ENCODE assay signal across 9 mouse cellular contexts in genomic region chr13:51313129-51313850, GRCm38 (mm10).
A peak's percentile ranks its signal among the peaks of the same experiment; 100 is the strongest.
DNase-seq lines count a peak whose midpoint lies in the region; ATAC-seq and TF ChIP-seq lines count a peak whose summit lies in the region.
"Had no signal": no experiment of that assay in that cellular context is flagged by ENCODE, and none has a peak within 500 bp of the region (broad histone marks: within the 10 kb centered on the region; RNA-seq: fewer than 3 reads in every experiment).

No protein-coding gene starts in this region.

- H3K9me3 ChIP-seq in forebrain, embryonic 10.5 days = peaks cover 9% of the 10 kb centered on the region
- no peaks in the 10 kb centered on the region for H3K9me3 ChIP-seq in forebrain, embryonic 13.5 days (replicated peaks)
- H3K9me3 ChIP-seq: liver, embryonic 13.5 days had no signal

- H3K27ac ChIP-seq in forebrain, embryonic 10.5 days = peak overlapping the region; percentile 88
- no peak overlapping the region; the same call in 1 of the 2 replicates for H3K27ac ChIP-seq in forebrain, embryonic 13.5 days
- H3K27ac ChIP-seq in kidney, adult 2 months (ENCODE audit: insufficient read depth, low read depth, low read length) = peak overlapping the region; percentile 82
- H3K27ac ChIP-seq: liver, embryonic 13.5 days had no signal

- no peak for DNase-seq in forebrain, embryonic 10.5 days (ENCODE audit: extremely low spot score, low spot score)
- peak; percentile 49 for DNase-seq in gastrocnemius, adult 8-10 months (ENCODE audit: low spot score in 2 of 2)
- DNase-seq in kidney, adult 2 months = peak; percentile 40
- peak; percentile 67 for DNase-seq in lung, postnatal 36 days
- DNase-seq in spleen, postnatal 4 days (ENCODE audit: low spot score in 2 of 2) = no peak
- no peak for DNase-seq in spleen, postnatal 14 days (ENCODE audit: low spot score in 2 of 2)
- DNase-seq in left cerebral cortex, adult 8-10 months (ENCODE audit: low spot score in 2 of 2) = no peak
- DNase-seq: liver, embryonic 13.5 days had no signal

- no peak overlapping the region for H3K4me2 ChIP-seq in forebrain, embryonic 13.5 days
- H3K4me2 ChIP-seq: liver, embryonic 13.5 days had no signal

- no peak for ATAC-seq in forebrain, embryonic 13.5 days

- no peak for TF ChIP-seq POLR2A in kidney, adult 2 months (IDR thresholded peaks at IDR 0.05; ENCODE audit: low read depth, low read length)

- no peak overlapping the region for H3K9ac ChIP-seq in forebrain, embryonic 13.5 days
- H3K9ac ChIP-seq: liver, embryonic 13.5 days had no signal

- no peak for TF ChIP-seq CTCF in kidney, adult 2 months (conservative IDR thresholded peaks at IDR 0.05; ENCODE audit: insufficient read depth, insufficient read length, low read depth, low read length)

- H3K27me3 ChIP-seq in forebrain, embryonic 10.5 days (ENCODE audit: poor library complexity, severe bottlenecking) = no peaks in the 10 kb centered on the region
- H3K27me3 ChIP-seq in forebrain, embryonic 13.5 days = no peaks in the 10 kb centered on the region
- no peaks in the 10 kb centered on the region for H3K27me3 ChIP-seq in kidney, adult 2 months (replicated peaks; ENCODE audit: control insufficient read depth, insufficient read depth, low read length)
- H3K27me3 ChIP-seq: liver, embryonic 13.5 days had no signal

- 56% methylated on average over 5 of the region's 5 CpGs for WGBS in forebrain, embryonic 10.5 days
- WGBS in forebrain, embryonic 13.5 days = 43% methylated on average over 5 of the region's 5 CpGs
- 79% methylated on average over 5 of the region's 5 CpGs for WGBS in kidney, adult 2 months

- H3K36me3 ChIP-seq in forebrain, embryonic 10.5 days (replicated peaks) = no peaks in the 10 kb centered on the region
- H3K36me3 ChIP-seq in forebrain, embryonic 13.5 days (ENCODE audit: poor library complexity, severe bottlenecking) = no peaks in the 10 kb centered on the region
- H3K36me3 ChIP-seq in kidney, adult 2 months (ENCODE audit: control insufficient read depth, insufficient read depth, low read length) = no peaks in the 10 kb centered on the region
- H3K36me3 ChIP-seq: liver, embryonic 13.5 days had no signal

- no peak overlapping the region for H3K4me3 ChIP-seq in forebrain, embryonic 10.5 days
- no peak overlapping the region for H3K4me3 ChIP-seq in forebrain, embryonic 13.5 days
- no peak overlapping the region for H3K4me3 ChIP-seq in kidney, adult 2 months (ENCODE audit: insufficient read depth, low read depth, low read length)
- H3K4me3 ChIP-seq: liver, embryonic 13.5 days had no signal

- H3K4me1 ChIP-seq in forebrain, embryonic 10.5 days = peaks cover 58% of the 10 kb centered on the region
- peaks cover 28% of the 10 kb centered on the region for H3K4me1 ChIP-seq in forebrain, embryonic 13.5 days
- no peaks in the 10 kb centered on the region for H3K4me1 ChIP-seq in kidney, adult 2 months (ENCODE audit: control insufficient read depth, insufficient read depth, low read length)

Comparison
In these comparisons a context has a peak if more than half of its experiments do, and no peak if none do; other contexts are left out.
1. DNase-seq: peak in gastrocnemius, adult 8-10 months (2 of 2), kidney, adult 2 months (single experiment) and lung, postnatal 36 days (single experiment); none in forebrain, embryonic 10.5 days (single experiment), spleen, postnatal 4 days (0 of 2), spleen, postnatal 14 days (0 of 2) and left cerebral cortex, adult 8-10 months (0 of 2).